Mouse (Mus musculus): ENCODE measurements around the gene Cldn22. TPM values are rescaled to one million over a fixed set of nuclear protein-coding genes. Genes with fewer than 3 reads are reported as not detected.

Gene Cldn22
- polyA plus RNA-seq, 1 experiment from 2014 or later: not detected

DNA sequence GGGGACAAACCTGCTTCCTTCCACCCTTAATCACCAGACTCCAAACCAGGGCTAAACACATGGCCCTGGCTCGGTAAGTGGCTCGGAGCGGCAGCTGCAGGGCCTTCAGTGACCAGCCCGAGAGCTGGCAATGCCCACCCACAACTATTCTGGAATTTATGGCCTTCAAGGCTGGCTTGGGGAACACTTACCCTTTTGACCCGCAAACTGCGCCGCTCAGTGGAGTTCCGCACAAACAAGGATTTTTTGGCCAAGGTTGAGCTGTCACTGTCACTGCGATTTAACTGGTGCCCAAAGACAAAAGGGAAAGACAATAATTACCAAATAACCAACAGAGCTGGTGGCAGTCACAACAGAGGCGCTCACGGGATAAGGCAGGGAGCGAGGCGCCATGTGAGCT lies 21.7 kb downstream of the Cldn22 start:
- no peak for ATAC-seq
- Histone ChIP-seq H3K9me3 (replicated peaks; ENCODE audit: control insufficient read depth, low read length, poor library complexity, severe bottlenecking) (no peaks in the 10 kb centered on the region), H3K4me1 (ENCODE audit: control insufficient read depth, insufficient read depth, low read length) (no peaks in the 10 kb centered on the region), H3K4me2 (ENCODE audit: low read length) (no peak overlapping the region), H3K9ac (ENCODE audit: low read depth, low read length) (no peak overlapping the region), H3K27ac (ENCODE audit: low read length) (no peak overlapping the region), H3K4me3 (ENCODE audit: low read depth, low read length) (no peak overlapping the region), H3K27me3 (ENCODE audit: control insufficient read depth, insufficient read depth, low read depth, low read length) (no peaks in the 10 kb centered on the region), H3K36me3 (ENCODE audit: control insufficient read depth, insufficient read depth, low read length) (peaks cover 4% of the 10 kb centered on the region; the same call in 1 of the 2 replicates)
- 72% methylated on average over 13 of the region's 13 CpGs for WGBS

DNA sequence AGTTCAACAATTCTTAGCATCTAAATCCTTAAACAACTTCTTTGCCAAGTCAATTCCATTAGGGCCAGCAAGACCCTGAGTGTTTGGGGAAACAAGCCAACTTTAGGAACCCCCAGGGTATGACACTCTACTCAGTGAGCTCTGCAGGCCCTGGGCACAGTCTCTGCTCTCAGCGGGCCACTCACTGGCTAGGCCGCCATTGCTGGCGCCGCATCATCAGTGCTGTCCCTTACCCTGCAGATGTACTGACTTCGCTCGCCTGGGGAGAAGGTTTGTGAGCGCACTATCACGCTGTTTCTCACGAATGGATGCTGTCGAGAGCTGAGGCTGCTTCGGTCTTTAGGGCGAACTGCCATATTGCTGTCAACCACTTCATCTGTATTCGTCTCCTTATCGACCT lies 22.9 kb downstream of the Cldn22 start:
- no peak overlapping the region for H3K27ac ChIP-seq (ENCODE audit: low read length)
- peaks cover 4% of the 10 kb centered on the region; the same call in 1 of the 2 replicates for H3K36me3 ChIP-seq (ENCODE audit: control insufficient read depth, insufficient read depth, low read length)
- H3K9ac ChIP-seq (ENCODE audit: low read depth, low read length): no peak overlapping the region
- no peaks in the 10 kb centered on the region for H3K9me3 ChIP-seq (replicated peaks; ENCODE audit: control insufficient read depth, low read length, poor library complexity, severe bottlenecking)
- H3K4me2 ChIP-seq (ENCODE audit: low read length): no peak overlapping the region
- whole genome bisulfite sequencing: 89% methylated on average over 14 of the region's 14 CpGs
- ATAC-seq: no peak
- H3K4me3 ChIP-seq (ENCODE audit: low read depth, low read length): no peak overlapping the region
- H3K4me1 ChIP-seq (ENCODE audit: control insufficient read depth, insufficient read depth, low read length): no peaks in the 10 kb centered on the region
- no peaks in the 10 kb centered on the region for H3K27me3 ChIP-seq (ENCODE audit: control insufficient read depth, insufficient read depth, low read depth, low read length)

DNA sequence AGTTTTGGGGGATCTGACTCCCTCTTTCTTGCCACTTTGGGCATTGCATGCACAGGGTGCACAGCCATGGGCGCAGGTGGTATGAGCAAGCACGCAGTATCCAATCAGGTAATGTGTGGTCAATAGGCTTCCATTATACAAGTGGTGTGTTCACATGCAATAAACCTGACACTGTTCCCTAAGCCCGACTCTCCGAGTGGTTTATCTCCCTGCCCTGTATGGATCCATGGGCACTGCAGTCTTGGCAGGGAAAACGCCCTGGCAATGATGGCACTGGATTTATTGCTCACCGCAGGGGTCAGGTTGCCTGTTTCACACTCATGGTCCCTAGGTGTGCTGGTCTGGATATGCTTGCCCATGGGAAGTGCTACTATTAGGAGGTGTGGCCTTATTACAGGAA lies 23.6 kb downstream of the Cldn22 start:
- H3K27ac ChIP-seq (ENCODE audit: low read length): no peak overlapping the region
- no peak overlapping the region for H3K9ac ChIP-seq (ENCODE audit: low read depth, low read length)
- H3K9me3 ChIP-seq (replicated peaks; ENCODE audit: control insufficient read depth, low read length, poor library complexity, severe bottlenecking): no peaks in the 10 kb centered on the region
- H3K4me1 ChIP-seq (ENCODE audit: control insufficient read depth, insufficient read depth, low read length): no peaks in the 10 kb centered on the region
- ATAC-seq: no peak
- H3K4me3 ChIP-seq (ENCODE audit: low read depth, low read length): no peak overlapping the region
- WGBS: 96% methylated on average over 6 of the region's 6 CpGs
- peaks cover 4% of the 10 kb centered on the region; the same call in 1 of the 2 replicates for H3K36me3 ChIP-seq (ENCODE audit: control insufficient read depth, insufficient read depth, low read length)
- no peaks in the 10 kb centered on the region for H3K27me3 ChIP-seq (ENCODE audit: control insufficient read depth, insufficient read depth, low read depth, low read length)
- no peak overlapping the region for H3K4me2 ChIP-seq (ENCODE audit: low read length)

DNA sequence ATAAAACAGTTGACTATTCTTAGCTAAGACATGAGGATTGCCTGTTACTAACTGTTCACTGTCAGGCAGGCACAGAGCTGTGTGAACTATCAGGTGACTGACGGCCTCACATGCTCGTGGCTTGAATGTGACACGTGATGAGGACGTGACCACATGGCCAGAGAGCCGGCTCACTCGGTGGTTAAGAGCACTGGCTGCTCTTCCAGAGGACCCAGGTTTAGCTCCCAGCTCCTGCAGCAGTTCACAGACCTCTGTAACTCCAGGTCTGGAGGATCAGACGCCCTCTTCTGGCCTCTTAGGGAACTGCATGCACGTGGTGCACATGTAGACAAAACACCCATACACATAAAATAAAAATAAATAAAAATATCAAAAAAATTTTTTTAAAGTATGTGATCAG lies 25.6 kb downstream of the Cldn22 start:
- Histone ChIP-seq H3K4me2 (ENCODE audit: low read length) (no peak overlapping the region), H3K36me3 (ENCODE audit: control insufficient read depth, insufficient read depth, low read length) (peaks cover 6% of the 10 kb centered on the region; the same call in 1 of the 2 replicates), H3K9ac (ENCODE audit: low read depth, low read length) (no peak overlapping the region), H3K4me1 (ENCODE audit: control insufficient read depth, insufficient read depth, low read length) (no peaks in the 10 kb centered on the region), H3K27ac (ENCODE audit: low read length) (no peak overlapping the region), H3K9me3 (replicated peaks; ENCODE audit: control insufficient read depth, low read length, poor library complexity, severe bottlenecking) (no peaks in the 10 kb centered on the region), H3K27me3 (ENCODE audit: control insufficient read depth, insufficient read depth, low read depth, low read length) (no peaks in the 10 kb centered on the region), H3K4me3 (ENCODE audit: low read depth, low read length) (no peak overlapping the region)
- 84% methylated on average over 8 of the region's 8 CpGs for WGBS
- no peak for ATAC-seq

DNA sequence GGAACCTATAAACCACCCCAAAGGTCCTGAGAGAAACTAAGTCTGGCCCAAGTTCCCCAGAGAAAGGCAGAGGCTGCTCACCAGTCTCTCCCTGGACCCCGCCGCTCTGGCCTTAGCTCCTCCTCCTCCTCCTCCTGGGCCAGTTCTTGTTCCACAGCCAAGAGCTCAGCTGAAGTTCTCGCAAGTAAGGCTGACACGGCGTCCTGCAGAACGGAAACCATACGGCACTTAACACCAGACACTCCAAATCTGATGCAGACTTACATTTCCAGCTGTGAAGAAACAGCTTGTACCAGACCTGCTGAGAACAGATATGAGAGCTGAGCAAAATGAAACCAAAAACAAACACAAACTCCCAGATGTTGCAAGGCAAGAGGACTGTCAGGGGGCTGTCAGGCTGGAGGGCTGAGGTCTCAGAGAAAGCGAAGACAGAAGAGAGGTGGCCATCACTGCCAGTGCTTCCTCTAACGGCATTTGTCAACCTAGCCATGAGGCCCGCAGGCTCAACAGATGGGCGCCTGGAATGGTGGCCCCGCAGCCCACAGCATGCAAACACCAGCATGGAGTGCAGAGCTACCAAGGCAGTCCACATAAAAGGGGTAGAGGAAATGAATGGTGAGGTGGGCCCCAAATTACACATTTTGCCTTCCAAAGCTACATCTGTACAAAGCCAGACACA lies 27.7 kb downstream of the Cldn22 start:
- H3K27ac ChIP-seq (ENCODE audit: low read length): no peak overlapping the region
- no peak for ATAC-seq
- no peak overlapping the region for H3K9ac ChIP-seq (ENCODE audit: low read depth, low read length)
- H3K9me3 ChIP-seq (replicated peaks; ENCODE audit: control insufficient read depth, low read length, poor library complexity, severe bottlenecking): no peaks in the 10 kb centered on the region
- peaks cover 8% of the 10 kb centered on the region; the same call in 1 of the 2 replicates for H3K36me3 ChIP-seq (ENCODE audit: control insufficient read depth, insufficient read depth, low read length)
- no peaks in the 10 kb centered on the region for H3K4me1 ChIP-seq (ENCODE audit: control insufficient read depth, insufficient read depth, low read length)
- 81% methylated on average over 12 of the region's 12 CpGs for WGBS
- no peak overlapping the region for H3K4me2 ChIP-seq (ENCODE audit: low read length)
- no peaks in the 10 kb centered on the region for H3K27me3 ChIP-seq (ENCODE audit: control insufficient read depth, insufficient read depth, low read depth, low read length)
- no peak overlapping the region for H3K4me3 ChIP-seq (ENCODE audit: low read depth, low read length)

DNA sequence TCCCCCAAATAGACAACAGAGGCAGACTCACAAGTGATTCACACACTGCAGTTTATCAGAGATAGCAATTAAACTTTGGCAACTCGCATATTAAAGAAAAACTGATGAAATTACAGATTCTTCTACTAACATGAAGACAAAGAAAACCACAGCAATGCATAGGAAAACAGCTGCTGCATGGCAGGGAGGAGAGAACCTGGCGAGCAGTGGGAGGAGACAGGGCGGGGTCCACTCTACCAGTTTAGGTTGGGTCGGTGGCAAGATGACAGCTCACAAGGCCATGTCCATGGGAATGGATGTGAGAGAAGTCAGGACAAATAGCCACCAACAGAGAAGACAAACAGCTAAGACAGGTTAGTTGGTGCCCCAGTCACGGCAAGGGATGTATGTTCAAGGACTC lies 28.5 kb downstream of the Cldn22 start:
- H3K9me3 ChIP-seq (replicated peaks; ENCODE audit: control insufficient read depth, low read length, poor library complexity, severe bottlenecking): no peaks in the 10 kb centered on the region
- no peak for ATAC-seq
- H3K27me3 ChIP-seq (ENCODE audit: control insufficient read depth, insufficient read depth, low read depth, low read length): no peaks in the 10 kb centered on the region
- H3K4me2 ChIP-seq (ENCODE audit: low read length): no peak overlapping the region
- H3K36me3 ChIP-seq (ENCODE audit: control insufficient read depth, insufficient read depth, low read length): peaks cover 8% of the 10 kb centered on the region; the same call in 1 of the 2 replicates
- no peak overlapping the region for H3K4me3 ChIP-seq (ENCODE audit: low read depth, low read length)
- H3K4me1 ChIP-seq (ENCODE audit: control insufficient read depth, insufficient read depth, low read length): no peaks in the 10 kb centered on the region
- H3K9ac ChIP-seq (ENCODE audit: low read depth, low read length): no peak overlapping the region
- H3K27ac ChIP-seq (ENCODE audit: low read length): no peak overlapping the region
- WGBS: 91% methylated on average over 5 of the region's 5 CpGs

DNA sequence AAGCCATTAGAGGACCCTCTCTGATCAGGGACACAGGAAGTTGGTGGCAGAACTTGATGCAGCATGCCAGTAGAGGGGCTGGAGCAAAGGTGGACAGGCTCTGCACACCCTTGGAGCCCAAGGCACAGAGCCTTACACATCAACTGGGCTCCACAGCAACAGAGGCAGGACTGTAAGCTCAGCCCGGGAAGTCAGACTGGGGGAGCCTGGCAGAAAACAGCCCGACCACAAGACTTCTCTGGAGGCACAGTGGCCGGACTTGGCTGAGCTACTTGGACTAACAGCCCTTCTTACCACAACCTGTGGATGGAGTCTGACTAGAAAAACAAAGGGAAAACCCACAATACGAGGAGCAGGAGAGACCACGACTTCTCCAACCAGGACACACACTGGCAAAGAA lies 29.1 kb downstream of the Cldn22 start:
- Histone ChIP-seq H3K27ac (ENCODE audit: low read length) (no peak overlapping the region), H3K9me3 (replicated peaks; ENCODE audit: control insufficient read depth, low read length, poor library complexity, severe bottlenecking) (no peaks in the 10 kb centered on the region), H3K4me1 (ENCODE audit: control insufficient read depth, insufficient read depth, low read length) (no peaks in the 10 kb centered on the region), H3K27me3 (ENCODE audit: control insufficient read depth, insufficient read depth, low read depth, low read length) (no peaks in the 10 kb centered on the region), H3K4me3 (ENCODE audit: low read depth, low read length) (no peak overlapping the region), H3K9ac (ENCODE audit: low read depth, low read length) (no peak overlapping the region), H3K36me3 (ENCODE audit: control insufficient read depth, insufficient read depth, low read length) (peaks cover 5% of the 10 kb centered on the region; the same call in 1 of the 2 replicates), H3K4me2 (ENCODE audit: low read length) (no peak overlapping the region)
- 95% methylated on average over 5 of the region's 5 CpGs for WGBS
- ATAC-seq: no peak

DNA sequence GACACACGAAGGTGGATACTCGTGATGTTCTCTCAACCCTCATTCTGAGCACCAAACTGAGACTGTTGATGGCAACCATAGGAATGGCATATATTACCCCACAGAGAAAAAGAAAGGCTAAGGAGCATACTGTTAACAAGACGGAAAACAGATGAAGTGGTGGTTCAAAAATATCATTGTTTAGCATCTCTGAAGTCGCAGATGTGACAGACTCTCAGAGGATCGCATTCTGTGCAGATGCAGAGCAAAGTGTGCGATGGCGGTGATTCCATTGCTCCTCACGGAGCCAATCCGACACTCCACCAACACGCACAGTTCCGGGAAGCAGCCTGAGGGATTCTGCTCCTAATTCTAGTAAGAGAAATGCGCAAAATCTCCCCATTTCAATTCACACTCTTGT lies 35.0 kb downstream of the Cldn22 start:
- no peak overlapping the region for H3K4me2 ChIP-seq (ENCODE audit: low read length)
- H3K36me3 ChIP-seq (ENCODE audit: control insufficient read depth, insufficient read depth, low read length): peaks cover 5% of the 10 kb centered on the region; the same call in 1 of the 2 replicates
- H3K27me3 ChIP-seq (ENCODE audit: control insufficient read depth, insufficient read depth, low read depth, low read length): no peaks in the 10 kb centered on the region
- H3K9me3 ChIP-seq (replicated peaks; ENCODE audit: control insufficient read depth, low read length, poor library complexity, severe bottlenecking): no peaks in the 10 kb centered on the region
- H3K27ac ChIP-seq (ENCODE audit: low read length): 0 out of 2 replicates have a peak overlapping the region, but pooled peaks have one; percentile 5
- WGBS: 83% methylated on average over 12 of the region's 12 CpGs
- H3K4me3 ChIP-seq (ENCODE audit: low read depth, low read length): no peak overlapping the region
- no peak overlapping the region for H3K9ac ChIP-seq (ENCODE audit: low read depth, low read length)
- ATAC-seq: no peak
- H3K4me1 ChIP-seq (ENCODE audit: control insufficient read depth, insufficient read depth, low read length): no peaks in the 10 kb centered on the region

DNA sequence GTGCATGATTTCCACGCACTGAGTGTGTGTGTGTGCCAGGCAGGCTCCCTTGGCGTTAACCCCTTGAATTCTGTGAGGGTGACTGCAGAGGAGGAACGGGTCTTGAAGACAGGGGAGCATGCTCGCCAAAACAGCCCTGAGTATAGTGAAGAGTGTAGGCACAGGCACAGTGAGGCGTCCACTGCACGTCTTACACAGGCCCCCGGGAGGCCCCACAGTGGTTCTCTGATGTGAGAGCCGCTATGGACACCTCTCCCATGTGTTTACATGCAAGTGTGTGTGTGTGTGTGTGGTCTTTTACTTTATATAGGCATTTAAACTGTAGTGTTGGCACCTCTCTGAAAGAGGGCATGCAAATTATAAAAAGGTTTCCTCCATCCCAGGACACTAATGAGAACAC lies 42.3 kb downstream of the Cldn22 start:
- ATAC-seq: 0 out of 2 replicates have a peak, but pooled peaks have one; percentile 39
- WGBS: 89% methylated on average over 8 of the region's 8 CpGs
- no peaks in the 10 kb centered on the region for H3K4me1 ChIP-seq (ENCODE audit: control insufficient read depth, insufficient read depth, low read length)
- no peak overlapping the region for H3K4me2 ChIP-seq (ENCODE audit: low read length)
- H3K4me3 ChIP-seq (ENCODE audit: low read depth, low read length): no peak overlapping the region
- H3K36me3 ChIP-seq (ENCODE audit: control insufficient read depth, insufficient read depth, low read length): peaks cover 3% of the 10 kb centered on the region; the same call in 1 of the 2 replicates
- H3K27me3 ChIP-seq (ENCODE audit: control insufficient read depth, insufficient read depth, low read depth, low read length): no peaks in the 10 kb centered on the region
- no peak overlapping the region for H3K9ac ChIP-seq (ENCODE audit: low read depth, low read length)
- H3K27ac ChIP-seq (ENCODE audit: low read length): no peak overlapping the region
- no peaks in the 10 kb centered on the region for H3K9me3 ChIP-seq (replicated peaks; ENCODE audit: control insufficient read depth, low read length, poor library complexity, severe bottlenecking)
